Mouse (Mus musculus) CH12.LX (cell line): ENCODE measurements around the gene Ids. TPM values are rescaled to one million over a fixed set of nuclear protein-coding genes. Genes with fewer than 3 reads are reported as not detected.

Experiments
- DNase-seq: peaks from one replicate; pipeline ENCODE4 v3.0.0-alpha.2; 2013; ENCODE audit errors: extremely low read depth
- H3K27ac ChIP-seq: 2 replicates; pipeline ENCODE4 v1.5.1; 2012; ENCODE audit warnings: low read depth, mild to moderate bottlenecking, control low read depth, moderate library complexity; ENCODE audit not compliant: insufficient read depth
- H3K27me3 ChIP-seq: replicated peaks from 2 replicates; pipeline ENCODE3; 2012; ENCODE audit warnings: inconsistent platforms
- H3K36me3 ChIP-seq, 2 experiments: replicated peaks in 1 of 2; 2 replicates each; pipeline versions ENCODE3 to v1.6.1; 2012; ENCODE audit warnings: inconsistent platforms in 1 of 2, low read length in 1 of 2, mild to moderate bottlenecking in 1 of 2, mixed read lengths in 1 of 2, moderate library complexity in 1 of 2; ENCODE audit not compliant: control insufficient read depth in 1 of 2, insufficient read depth in 1 of 2
- H3K4me1 ChIP-seq, 2 experiments: 2 replicates each; pipeline ENCODE4 v1.6.1; 2012; ENCODE audit warnings: inconsistent platforms in 1 of 2, moderate library complexity in 1 of 2; ENCODE audit not compliant: insufficient read depth in 2 of 2, control insufficient read depth in 1 of 2
- H3K4me2 ChIP-seq: 2 replicates; pipeline ENCODE4 v1.6.1; 2012; ENCODE audit warnings: low read depth, mild to moderate bottlenecking, control low read depth; ENCODE audit not compliant: poor library complexity, insufficient read depth, severe bottlenecking
- H3K4me3 ChIP-seq, 3 experiments: fragments of 150-350 bp in 1 of 3; sonication (generic) in 1 of 3; replicated peaks in 1 of 3; 2 replicates each; pipeline versions ENCODE3 to v1.5.1; 2011 to 2012; ENCODE audit warnings: low read depth in 2 of 3, low read length in 2 of 3, mild to moderate bottlenecking in 2 of 3, moderate library complexity in 2 of 3, control low read depth in 1 of 3, improper control_type of control experiment in 1 of 3, inconsistent platforms in 1 of 3, mixed read lengths in 1 of 3; ENCODE audit not compliant: poor library complexity in 1 of 3
- H3K79me2 ChIP-seq: replicated peaks from 2 replicates; pipeline ENCODE4 v1.6.1; 2012; ENCODE audit warnings: mild to moderate bottlenecking, moderate library complexity; ENCODE audit not compliant: control insufficient read depth, poor library complexity, insufficient read depth, severe bottlenecking; ENCODE audit errors: extremely low read depth
- H3K9ac ChIP-seq: 2 replicates; pipeline ENCODE4 v1.6.1; 2012; ENCODE audit warnings: low read depth, mild to moderate bottlenecking, control low read depth, moderate library complexity; ENCODE audit not compliant: insufficient read depth
- H3K9me3 ChIP-seq: replicated peaks from 2 replicates; pipeline ENCODE3; 2012; ENCODE audit warnings: low read length, inconsistent platforms, mixed read lengths
- BHLHE40 ChIP-seq: IDR thresholded peaks from 2 replicates; pipeline ENCODE4 v1.6.1; 2011; ENCODE audit warnings: mild to moderate bottlenecking, low read depth, low read length, improper control_type of control experiment
- CHD1 ChIP-seq: IDR thresholded peaks from 2 replicates; pipeline ENCODE4 v1.6.1; 2012; ENCODE audit warnings: low read depth, low read length, improper control_type of control experiment, inconsistent platforms
- CHD2 ChIP-seq: IDR thresholded peaks from 2 replicates; pipeline ENCODE4 v1.6.1; 2011; ENCODE audit warnings: low read length, improper control_type of control experiment
- CTCF ChIP-seq, 2 experiments: IDR thresholded peaks in 1 of 2; conservative IDR thresholded peaks in 1 of 2; 2 replicates each; pipeline ENCODE4 v1.5.1; 2011 to 2012; ENCODE audit warnings: low read depth in 2 of 2, low read length in 2 of 2, improper control_type of control experiment in 1 of 2, inconsistent platforms in 1 of 2, mild to moderate bottlenecking in 1 of 2, moderate library complexity in 1 of 2
- EP300 ChIP-seq: IDR thresholded peaks from 2 replicates; pipeline ENCODE4 v1.6.1; 2011; ENCODE audit warnings: low read length, improper control_type of control experiment
- ETS1 ChIP-seq: conservative IDR thresholded peaks from 2 replicates; pipeline ENCODE4 v1.6.1; 2012; ENCODE audit warnings: low read depth, mild to moderate bottlenecking, inconsistent platforms, low read length, improper control_type of control experiment, moderate library complexity
- GABPA ChIP-seq: IDR thresholded peaks from 2 replicates; pipeline ENCODE4 v1.6.1; 2012; ENCODE audit warnings: low read depth, low read length, improper control_type of control experiment, inconsistent platforms; ENCODE audit not compliant: insufficient replicate concordance
- HCFC1 ChIP-seq: IDR thresholded peaks from 2 replicates; pipeline ENCODE4 v1.6.1; 2012; ENCODE audit warnings: low read depth, mild to moderate bottlenecking, inconsistent platforms, low read length, improper control_type of control experiment
- IRF4 ChIP-seq: IDR thresholded peaks from 2 replicates; pipeline ENCODE4 v1.6.1; 2014; ENCODE audit warnings: low read depth, mild to moderate bottlenecking, inconsistent platforms, low read length, improper control_type of control experiment
- JUN ChIP-seq: IDR thresholded peaks from 2 replicates; pipeline ENCODE4 v1.6.1; 2011; ENCODE audit warnings: low read depth, mild to moderate bottlenecking, low read length, improper control_type of control experiment, moderate library complexity; ENCODE audit not compliant: insufficient read depth
- MAX ChIP-seq: IDR thresholded peaks from 2 replicates; pipeline ENCODE4 v1.6.1; 2011; ENCODE audit warnings: low read length, improper control_type of control experiment
- MAZ ChIP-seq: IDR thresholded peaks from 2 replicates; pipeline ENCODE4 v1.6.1; 2012; ENCODE audit warnings: low read depth, mild to moderate bottlenecking, inconsistent platforms, low read length, improper control_type of control experiment, moderate library complexity
- MEF2A ChIP-seq: IDR thresholded peaks from 2 replicates; pipeline ENCODE4 v1.6.1; 2014; ENCODE audit warnings: low read depth, mild to moderate bottlenecking, inconsistent platforms, low read length, improper control_type of control experiment, borderline replicate concordance
- MXI1 ChIP-seq: IDR thresholded peaks from 2 replicates; pipeline ENCODE4 v1.6.1; 2011; ENCODE audit warnings: mild to moderate bottlenecking, low read depth, low read length, improper control_type of control experiment
- MYC ChIP-seq: IDR thresholded peaks from 2 replicates; pipeline ENCODE4 v1.6.1; 2011; ENCODE audit warnings: low read depth, mild to moderate bottlenecking, improper control_type of control experiment, low read length
- NELFE ChIP-seq: IDR thresholded peaks from 2 replicates; pipeline ENCODE4 v1.6.1; 2011; ENCODE audit warnings: low read depth, low read length, improper control_type of control experiment
- NRF1 ChIP-seq: IDR thresholded peaks from 2 replicates; pipeline ENCODE4 v1.6.1; 2014; ENCODE audit warnings: low read depth, mild to moderate bottlenecking, inconsistent platforms, low read length, improper control_type of control experiment, moderate library complexity
- PAX5 ChIP-seq: IDR thresholded peaks from 2 replicates; pipeline ENCODE4 v1.6.1; 2012; ENCODE audit warnings: low read length, inconsistent platforms, mixed read lengths
- POLR2A ChIP-seq: IDR thresholded peaks from 2 replicates; pipeline ENCODE4 v1.6.1; 2011; ENCODE audit warnings: low read depth, mild to moderate bottlenecking, improper control_type of control experiment, low read length
- RAD21 ChIP-seq: IDR thresholded peaks from 2 replicates; pipeline ENCODE4 v1.6.1; 2011; ENCODE audit warnings: low read depth, mild to moderate bottlenecking, low read length, improper control_type of control experiment, moderate library complexity
- RCOR1 ChIP-seq: conservative IDR thresholded peaks from 2 replicates; pipeline ENCODE4 v1.6.1; 2012; ENCODE audit warnings: low read depth, mild to moderate bottlenecking, inconsistent platforms, low read length, improper control_type of control experiment
- SIN3A ChIP-seq: IDR thresholded peaks from 2 replicates; pipeline ENCODE4 v1.6.1; 2012; ENCODE audit warnings: low read length, improper control_type of control experiment, inconsistent platforms
- SMC3 ChIP-seq: IDR thresholded peaks from 2 replicates; pipeline ENCODE4 v1.6.1; 2011; ENCODE audit warnings: low read depth, low read length, improper control_type of control experiment
- TBP ChIP-seq: conservative IDR thresholded peaks from 2 replicates; pipeline ENCODE4 v1.6.1; 2011; ENCODE audit warnings: low read depth, low read length, improper control_type of control experiment
- TCF12 ChIP-seq: IDR thresholded peaks from 2 replicates; pipeline ENCODE4 v1.6.1; 2014; ENCODE audit warnings: low read depth, mild to moderate bottlenecking, inconsistent platforms, low read length, improper control_type of control experiment
- USF1 ChIP-seq: IDR thresholded peaks from 2 replicates; pipeline ENCODE4 v1.6.1; 2014; ENCODE audit warnings: low read depth, mild to moderate bottlenecking, inconsistent platforms, low read length, improper control_type of control experiment
- ZC3H11A ChIP-seq: IDR thresholded peaks from 2 replicates; pipeline ENCODE4 v1.6.1; 2012; ENCODE audit warnings: low read depth, mild to moderate bottlenecking, inconsistent platforms, low read length, improper control_type of control experiment
- ZKSCAN1 ChIP-seq: IDR thresholded peaks from 2 replicates; pipeline ENCODE4 v1.6.1; 2012; ENCODE audit warnings: low read depth, inconsistent platforms, low read length, improper control_type of control experiment, borderline replicate concordance
- dilution Hi-C: fragments of 300-500 bp; cut with MboI; formaldehyde crosslinking; loops from 2 replicates; pipeline ENCODE4 v1.14.3; 2020; ENCODE audit warnings: low sequenced_read_pairs; ENCODE audit not compliant: extremely low pct_unique_long_range_greater_than_20kb, extremely low pct_ligation_motif_present
- in situ Hi-C: fragments of 300-500 bp; cut with MboI; formaldehyde crosslinking; loops from 3 replicates; pipeline ENCODE4 v1.14.3; 2019; ENCODE audit warnings: low sequenced_read_pairs, low pct_ligation_motif_present, low pct_unique_long_range_greater_than_20kb, mixed read lengths
- polyA plus RNA-seq: library from polyadenylated mRNA; unstranded; fragments of >175 nt; gene quantifications from 2 replicates; pipeline ENCODE4 v1.2.1, GENCODE M21; 2012; ENCODE audit warnings: low read depth; ENCODE audit not compliant: insufficient read length
- total RNA-seq, 2 experiments: library from RNA; depleted of rRNA; stranded (reverse); fragments of 300-350 nt in 1 of 2; fragments of >200 nt in 1 of 2; gene quantifications; 2 replicates each; pipeline ENCODE4 v1.2.3; 2012 to 2014

Ids gene
- total and polyA plus RNA-seq, 3 experiments = 5.1 to 12.2 (median 5.2) TPM

DNA sequence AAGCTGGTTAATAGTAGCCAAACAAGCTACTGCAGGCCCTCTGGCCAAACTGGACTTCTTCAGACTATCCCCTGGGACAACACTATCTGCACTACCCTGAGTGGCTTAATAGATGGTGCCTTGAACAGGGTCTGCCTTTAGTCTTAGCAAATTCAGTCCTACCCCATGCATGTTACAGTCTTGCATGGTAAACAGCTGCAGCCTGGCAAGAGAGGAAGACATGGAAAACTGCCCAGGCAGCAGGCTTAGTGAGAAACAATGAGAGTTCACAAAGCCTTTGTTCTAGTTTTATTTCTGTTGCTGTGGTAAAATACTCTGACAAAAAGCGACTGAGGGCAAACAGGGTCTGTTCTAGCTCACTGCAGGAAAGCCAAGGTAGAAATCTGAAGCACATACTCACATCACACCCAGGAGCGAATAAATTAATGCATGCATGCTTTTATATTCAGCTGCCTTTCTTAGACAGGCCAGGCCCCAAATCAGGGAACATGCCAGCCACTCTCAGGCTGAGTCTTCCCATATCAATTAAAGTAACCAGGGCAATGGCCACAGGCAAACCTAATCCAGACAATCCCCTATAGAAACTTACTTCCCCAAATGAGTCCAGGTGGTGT, 36.2 kb downstream of the Ids start:
- dilution Hi-C loops (no loop called here), in situ Hi-C loops (no loop called here)
- no peaks in the 10 kb centered on the region for H3K4me1 ChIP-seq
- no peak overlapping the region for H3K9ac ChIP-seq
- no peak overlapping the region for H3K4me3 ChIP-seq
- no peak overlapping the region for H3K27ac ChIP-seq
- no peak for TF ChIP-seq ZKSCAN1
- no peak for TF ChIP-seq TCF12
- TF ChIP-seq NELFE = no peak
- TF ChIP-seq USF1 = no peak
- no peak for TF ChIP-seq MAX
- no peak for TF ChIP-seq PAX5
- H3K27me3 ChIP-seq = no peaks in the 10 kb centered on the region
- no peak for DNase-seq
- H3K36me3 ChIP-seq = no peaks in the 10 kb centered on the region
- no peak overlapping the region for H3K4me2 ChIP-seq
- H3K9me3 ChIP-seq = no peaks in the 10 kb centered on the region
- no peaks in the 10 kb centered on the region for H3K79me2 ChIP-seq

GRCm38 (mm10) chrX:70327656-70328055, 37.2 kb downstream of the Ids start:
- no peak for DNase-seq
- H3K9ac ChIP-seq = no peak overlapping the region
- no peaks in the 10 kb centered on the region for H3K27me3 ChIP-seq

DNA sequence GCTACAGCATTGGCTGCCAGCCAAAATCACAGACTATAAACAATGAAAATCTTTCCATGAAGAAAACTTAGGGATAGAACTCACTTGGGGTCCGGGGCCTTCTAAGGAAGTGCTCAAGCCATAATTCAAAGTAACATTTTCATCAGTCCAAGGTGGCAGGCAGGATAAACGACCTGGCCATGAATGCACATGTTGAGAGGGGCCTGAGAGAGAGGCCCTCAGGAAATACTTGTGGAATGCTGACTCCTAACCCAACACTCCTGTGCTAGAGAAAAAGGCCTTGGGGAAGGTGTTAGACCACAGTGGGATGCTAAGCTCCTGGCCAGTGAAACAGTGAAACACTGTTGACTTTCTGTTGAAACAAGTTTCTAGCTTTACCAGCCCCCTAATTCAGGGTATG, 45.6 kb downstream of the Ids start:
- no peak for TF ChIP-seq JUN
- no peak for TF ChIP-seq HCFC1
- TF ChIP-seq CHD1 = no peak
- TF ChIP-seq MYC = no peak
- TF ChIP-seq ETS1 = no peak
- TF ChIP-seq POLR2A = no peak
- no peak for TF ChIP-seq TBP
- no peak for TF ChIP-seq ZC3H11A
- no peak for TF ChIP-seq NRF1
- TF ChIP-seq MAZ = no peak
- TF ChIP-seq USF1 = no peak
- no peak for TF ChIP-seq MXI1
- TF ChIP-seq SIN3A = no peak
- TF ChIP-seq CHD2 = no peak
- TF ChIP-seq MAX = no peak
- TF ChIP-seq PAX5 = no peak
- TF ChIP-seq BHLHE40 = no peak
- TF ChIP-seq SMC3 = no peak
- H3K79me2 ChIP-seq = no peaks in the 10 kb centered on the region
- H3K4me3 ChIP-seq = no peak overlapping the region
- no peak for DNase-seq
- no peak overlapping the region for H3K4me2 ChIP-seq
- H3K9me3 ChIP-seq = no peaks in the 10 kb centered on the region
- no peak overlapping the region for H3K27ac ChIP-seq
- no peaks in the 10 kb centered on the region for H3K4me1 ChIP-seq
- H3K9ac ChIP-seq = no peak overlapping the region
- no peaks in the 10 kb centered on the region for H3K27me3 ChIP-seq
- in situ Hi-C loops = no loop called here
- no peaks in the 10 kb centered on the region for H3K36me3 ChIP-seq
- dilution Hi-C loops = no loop called here

More at GRCm38 (mm10) chrX:70327656-70328055, 37.2 kb downstream of the Ids start:
- H3K27ac ChIP-seq = no peak overlapping the region
- no peaks in the 10 kb centered on the region for H3K4me1 ChIP-seq
- in situ Hi-C loops (no loop called here), dilution Hi-C loops (no loop called here)
- no peak for TF ChIP-seq ZKSCAN1
- no peak for TF ChIP-seq EP300
- TF ChIP-seq GABPA = no peak
- TF ChIP-seq RCOR1 = no peak
- TF ChIP-seq MAZ = no peak
- TF ChIP-seq CTCF (conservative IDR thresholded peaks at IDR 0.05 in 1 of 2, IDR thresholded peaks at IDR 0.05 in 1 of 2; ENCODE audit: low read depth in 2 of 2, low read length in 2 of 2) = no peak
- TF ChIP-seq PAX5 = no peak
- TF ChIP-seq RAD21 = no peak
- TF ChIP-seq IRF4 = no peak
- TF ChIP-seq MEF2A = no peak
- TF ChIP-seq MYC = no peak
- TF ChIP-seq CHD2 = no peak
- no peak for TF ChIP-seq BHLHE40
- no peak overlapping the region for H3K4me3 ChIP-seq
- H3K4me2 ChIP-seq = no peak overlapping the region
- H3K9me3 ChIP-seq = no peaks in the 10 kb centered on the region
- H3K79me2 ChIP-seq = no peaks in the 10 kb centered on the region
- no peaks in the 10 kb centered on the region for H3K36me3 ChIP-seq
